Mouse (Mus musculus) erythroblast, embryonic 14.5 days (primary cell): ENCODE measurements around the gene Aftph.

Experiments
- GATA1 ChIP-seq: IDR thresholded peaks from 2 replicates; pipeline ENCODE4 v1.6.1; 2012; ENCODE audit warnings: low read length, inconsistent platforms, mixed read lengths
- TAL1 ChIP-seq: IDR thresholded peaks from 3 replicates; pipeline ENCODE4 v1.6.1; 2012; ENCODE audit warnings: low read length, inconsistent platforms, mixed read lengths

DNA sequence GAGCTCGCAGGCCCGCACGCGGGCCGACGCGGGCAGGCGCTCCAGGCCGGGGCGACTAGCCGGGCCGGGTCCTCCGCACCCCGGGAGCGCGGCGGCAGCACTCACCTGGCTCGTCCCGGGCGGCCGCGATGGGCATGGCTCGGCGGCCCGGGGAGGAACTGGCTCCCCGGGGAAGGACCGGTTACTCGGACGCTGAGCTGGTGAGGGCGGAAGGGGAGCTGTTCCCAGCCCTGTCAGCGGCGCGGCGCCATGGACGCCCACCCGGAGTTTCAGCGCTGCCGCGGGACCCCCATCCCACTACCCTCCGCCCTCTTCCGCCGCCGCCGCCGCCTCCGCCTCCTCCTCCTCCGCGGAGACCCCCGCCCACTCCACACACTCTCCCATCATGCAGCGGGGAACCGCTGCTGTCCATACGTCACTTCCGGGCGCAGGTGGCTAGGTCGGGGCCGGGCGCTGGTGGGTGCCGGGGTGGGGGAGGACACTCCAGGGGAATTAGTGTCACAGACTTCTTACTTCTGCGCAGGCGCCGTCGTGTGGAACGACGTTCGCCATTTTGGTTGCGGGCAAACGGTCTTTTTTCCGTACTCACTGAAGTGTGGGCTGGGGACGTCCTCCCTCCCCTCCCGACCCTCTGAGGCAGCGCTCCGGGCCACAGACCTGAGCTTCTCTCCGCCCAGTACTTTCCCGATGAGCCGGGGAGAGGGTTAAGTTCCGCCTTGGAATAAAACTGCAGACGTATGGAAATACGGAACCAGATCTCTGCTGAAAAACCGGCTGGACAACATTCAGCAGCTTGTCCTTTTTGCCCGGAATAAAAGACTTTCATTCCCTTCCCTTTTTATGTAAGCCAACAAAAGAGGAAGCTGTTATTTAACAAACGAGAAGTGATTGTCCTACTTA lies at the start of gene Aftph:
- TF ChIP-seq TAL1 = no peak
- no peak for TF ChIP-seq GATA1
